Mouse (Mus musculus) 3134 (cell line): ENCODE measurements around the gene Pon2.

Source experiments
- DNase-seq: peaks from one replicate; pipeline ENCODE4 v3.0.0-alpha.2; 2011; ENCODE audit warnings: low spot score; ENCODE audit not compliant: insufficient read length; ENCODE audit errors: extremely low read depth

Gene Pon2

DNA sequence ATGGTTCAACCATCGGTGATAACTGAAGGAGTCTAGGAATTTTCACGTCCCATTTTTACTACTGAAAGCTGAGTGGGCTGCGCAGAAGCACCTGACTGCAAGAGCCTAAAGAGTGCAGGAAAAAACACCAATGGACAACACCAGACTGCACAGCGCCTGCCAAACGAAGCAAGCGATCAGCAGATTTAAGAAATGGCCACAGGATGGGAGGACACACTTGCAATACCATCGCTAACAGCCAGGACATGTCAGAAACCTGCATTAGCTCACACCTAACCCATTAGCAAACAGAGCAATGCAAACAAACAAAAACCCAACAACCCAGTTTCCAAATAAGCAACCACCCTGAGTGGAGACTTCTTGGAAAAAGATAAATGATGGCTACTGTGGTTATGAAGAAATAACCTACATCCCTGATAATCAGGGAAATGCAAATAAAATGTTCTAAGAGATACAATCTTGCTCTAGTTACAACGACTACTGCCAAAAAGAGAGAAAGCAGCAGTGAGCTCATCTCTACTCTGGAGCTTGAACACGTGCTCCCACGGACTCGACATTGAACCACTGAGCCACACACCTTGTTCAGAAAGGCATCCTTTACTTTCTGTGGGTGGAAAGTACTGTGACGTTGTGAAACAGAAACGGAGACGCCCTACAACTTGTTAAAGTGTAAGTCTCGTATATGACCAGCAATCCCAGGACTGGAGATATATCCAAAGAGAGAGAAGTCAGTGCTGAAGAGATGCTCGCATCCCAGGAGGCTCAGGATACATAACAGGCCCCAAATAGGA lies 3.4 kb downstream of the Pon2 start:
- no peak for DNase-seq

GRCm38 (mm10) chr6:5292841-5293240 lies 5.4 kb downstream of the Pon2 start:
- DNase-seq, result no peak

DNA sequence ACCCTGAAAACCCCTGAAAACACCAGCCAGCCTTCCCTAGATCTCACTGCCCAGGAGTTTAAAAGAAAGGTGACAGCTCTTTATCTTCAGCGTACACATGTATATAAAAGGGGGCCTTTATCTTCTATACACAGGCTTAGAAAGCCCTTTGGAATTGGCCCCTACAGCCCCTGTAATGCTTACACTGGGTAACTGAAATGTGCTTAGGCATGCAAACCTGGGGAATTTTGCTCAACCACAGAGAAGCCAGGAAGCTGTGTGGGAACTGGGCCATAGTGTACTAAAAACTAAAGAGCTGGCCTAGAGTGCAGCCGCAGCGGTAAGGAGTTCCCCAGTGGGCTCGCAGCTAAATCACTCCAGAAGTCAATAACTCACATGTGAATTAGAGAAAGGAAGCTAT lies 6.8 kb downstream of the Pon2 start:
- DNase-seq, result no peak

GRCm38 (mm10) chr6:5287919-5288318 lies 10.3 kb downstream of the Pon2 start:
- DNase-seq, result no peak

- no peak for DNase-seq
These were observed 10.9 kb downstream of the Pon2 start for GRCm38 (mm10) chr6:5287392-5287791.

DNA sequence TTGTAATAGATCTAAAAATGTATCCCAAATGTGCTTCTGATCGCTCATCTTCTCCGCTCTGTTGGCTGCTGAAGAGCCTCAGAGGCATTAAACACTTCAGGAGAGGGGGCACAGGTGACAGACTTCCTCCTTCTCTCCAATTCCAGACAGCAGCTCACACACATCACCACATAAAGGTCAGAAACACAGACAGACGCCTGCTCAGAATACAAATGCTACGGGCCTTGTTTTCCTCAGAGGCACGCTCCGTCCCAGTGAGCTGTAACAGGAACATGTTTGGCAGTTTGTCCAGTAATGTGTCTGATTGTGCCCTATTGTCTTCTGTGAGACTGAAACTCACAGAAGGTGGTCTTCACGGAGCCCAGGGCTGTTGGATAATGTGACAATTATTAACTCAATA lies 15.8 kb downstream of the Pon2 start:
- no peak for DNase-seq

DNA sequence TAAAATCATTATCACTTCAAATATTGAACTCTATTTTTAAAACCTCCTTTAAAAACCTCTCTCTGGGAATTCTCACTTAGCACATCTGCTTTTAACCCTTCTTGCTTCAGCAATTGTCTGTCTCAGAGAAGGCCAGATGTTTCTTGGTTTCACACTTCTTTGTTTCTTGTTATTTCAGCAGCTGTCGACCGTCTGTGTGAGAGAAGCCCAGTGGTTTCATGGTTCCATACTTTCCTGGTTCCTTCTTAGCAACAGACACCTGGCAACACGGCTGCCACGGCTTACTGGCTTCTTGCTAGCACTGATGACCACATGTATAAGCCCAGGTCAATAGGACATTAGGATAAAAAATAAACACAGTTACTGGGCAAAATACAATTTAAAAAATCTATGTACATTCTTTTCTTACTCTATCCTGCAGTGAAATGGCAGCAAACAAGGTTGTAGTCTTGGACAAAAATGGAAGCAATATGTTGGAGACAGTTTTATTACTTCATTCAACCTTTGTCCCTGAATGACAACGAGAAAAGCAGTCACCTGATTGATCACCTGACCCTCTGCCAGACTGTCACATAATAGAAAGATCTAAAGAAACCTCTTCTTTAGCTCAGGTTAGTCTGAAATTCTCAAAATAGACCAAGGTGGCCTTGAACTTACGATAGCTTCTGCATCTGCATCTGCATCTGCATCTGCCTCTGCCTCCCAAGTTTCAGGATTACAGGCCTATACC lies 17.5 kb downstream of the Pon2 start:
- no peak for DNase-seq

DNA sequence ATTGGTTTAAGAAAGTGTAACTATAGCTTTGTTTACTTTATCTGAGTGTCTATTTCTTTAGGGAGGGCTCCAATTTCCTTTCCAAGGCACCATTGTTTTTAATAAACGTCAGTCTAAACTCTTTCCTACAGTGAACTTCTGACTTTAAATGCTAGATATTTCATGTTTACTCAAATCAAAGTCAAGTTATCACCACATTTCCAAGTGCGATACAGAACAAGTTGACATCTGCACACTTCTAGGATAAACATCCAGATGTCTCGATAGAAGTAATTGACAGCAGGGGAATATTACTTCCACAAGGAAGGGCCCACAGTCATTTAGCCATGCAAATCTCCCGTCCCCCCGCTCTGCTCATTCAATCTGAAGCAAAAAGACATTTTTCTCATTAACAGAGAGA lies 20.3 kb downstream of the Pon2 start:
- DNase-seq, result no peak

GRCm38 (mm10) chr6:5269641-5270040 lies 28.6 kb downstream of the Pon2 start:
- no peak for DNase-seq

- DNase-seq, result no peak
These were observed 33.5 kb downstream of the Pon2 start for GRCm38 (mm10) chr6:5264793-5265192.

GRCm38 (mm10) chr6:5263250-5263999 lies 34.8 kb downstream of the Pon2 start:
- DNase-seq, result no peak

- peak; percentile 45 for DNase-seq
These were observed 35.7 kb downstream of the Pon2 start for GRCm38 (mm10) chr6:5262322-5263249.

DNA sequence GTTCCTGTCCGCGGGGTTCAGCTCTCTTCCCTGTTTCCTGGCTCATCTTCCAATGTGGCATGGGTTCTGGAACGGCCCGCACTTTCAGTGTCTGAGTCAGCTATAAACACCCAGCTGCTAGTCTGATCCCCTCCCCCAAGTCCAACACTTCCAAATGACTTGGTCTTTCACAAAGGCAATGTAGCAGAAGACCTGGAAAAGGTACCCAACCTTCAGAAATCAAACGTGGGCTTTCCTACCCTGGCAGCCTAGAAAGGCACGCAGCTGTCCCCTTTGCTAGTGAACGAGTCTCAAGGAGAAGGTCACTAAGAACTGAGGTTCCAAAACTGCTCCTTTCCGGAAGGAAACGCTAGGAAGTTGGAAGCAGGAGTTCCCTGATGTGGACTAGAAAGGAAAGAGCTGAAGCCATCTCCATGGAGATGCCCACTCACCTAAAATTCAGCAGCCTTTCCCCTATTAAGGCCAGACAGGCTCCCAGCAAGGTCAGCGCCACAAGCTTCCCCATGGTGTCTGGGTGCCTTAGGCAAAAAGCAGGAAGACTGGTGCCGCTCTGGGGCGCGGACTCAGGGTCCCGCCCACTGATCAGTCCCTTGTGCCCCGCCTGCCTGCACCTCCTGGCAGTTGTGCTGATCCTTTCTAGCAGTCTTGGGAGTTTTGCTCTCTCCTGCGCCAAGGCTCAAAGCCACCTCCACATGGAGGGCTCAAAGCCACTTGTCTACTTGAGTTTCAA lies 42.4 kb downstream of the Pon2 start, which contains the start of gene Pon3:
Gene Pon3, minus strand, starts transcription at position 565 of the 730 bp plus-strand sequence.
- peak; percentile 90 for DNase-seq

DNA sequence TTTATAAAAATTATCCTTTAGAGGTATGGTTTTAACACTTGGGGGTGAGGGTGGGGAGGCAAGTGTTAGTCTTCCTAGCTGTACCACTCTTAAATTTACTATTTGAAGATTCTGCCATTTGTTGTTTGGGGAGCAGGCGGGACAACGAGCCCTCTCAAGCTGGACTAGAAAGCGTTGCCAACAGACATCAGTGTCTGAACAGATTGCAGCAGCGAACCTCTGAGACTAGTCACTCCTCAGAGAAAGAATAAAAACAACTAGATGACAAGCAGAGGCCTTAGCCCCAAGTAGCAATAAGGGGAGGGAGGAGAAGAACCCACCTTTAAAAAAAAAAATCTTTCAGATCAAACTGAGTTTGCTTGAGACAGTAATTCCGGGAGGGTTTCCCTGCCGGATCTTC lies 43.0 kb downstream of the Pon2 start:
- DNase-seq, result no peak

DNA sequence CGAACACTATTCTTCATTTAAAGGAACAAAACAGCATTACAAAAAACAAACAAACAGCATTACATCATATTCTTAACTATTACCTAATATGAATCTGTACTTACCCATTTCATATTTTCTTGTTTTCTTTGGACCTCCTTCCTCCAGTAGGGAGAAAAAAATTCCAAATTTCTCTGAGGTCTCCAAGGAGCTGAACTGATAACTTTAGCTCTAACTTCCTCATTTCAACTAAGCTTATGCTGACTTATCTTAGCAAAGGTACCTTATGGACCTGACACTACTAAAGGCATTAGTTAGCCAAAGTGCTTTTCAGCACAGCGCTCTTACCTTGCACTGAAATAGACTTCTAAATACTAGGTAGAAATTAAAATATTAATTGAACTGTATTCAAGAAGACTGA lies 43.4 kb downstream of the Pon2 start:
- no peak for DNase-seq

GRCm38 (mm10) chr6:5245926-5246325 lies 52.3 kb downstream of the Pon2 start:
- no peak for DNase-seq

DNA sequence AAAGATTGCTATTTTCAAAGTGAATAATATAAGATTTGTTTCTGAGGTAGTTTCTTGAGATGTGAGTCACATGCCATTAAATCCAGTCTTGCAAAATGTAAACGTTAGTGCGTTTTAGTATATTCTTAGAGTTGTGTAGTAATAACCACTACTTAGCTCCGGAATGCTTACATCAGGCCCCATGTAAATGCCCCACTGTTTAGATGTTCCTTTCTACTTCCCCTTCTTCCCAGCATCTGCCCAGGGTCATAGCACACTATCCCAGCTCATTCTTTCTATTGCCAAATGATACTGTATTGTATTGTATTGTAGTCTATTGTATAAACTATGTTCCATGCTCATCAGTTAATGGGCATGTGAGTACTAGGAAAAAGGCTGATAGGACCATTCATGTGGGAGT lies 59.5 kb downstream of the Pon2 start:
- DNase-seq, result no peak

DNA sequence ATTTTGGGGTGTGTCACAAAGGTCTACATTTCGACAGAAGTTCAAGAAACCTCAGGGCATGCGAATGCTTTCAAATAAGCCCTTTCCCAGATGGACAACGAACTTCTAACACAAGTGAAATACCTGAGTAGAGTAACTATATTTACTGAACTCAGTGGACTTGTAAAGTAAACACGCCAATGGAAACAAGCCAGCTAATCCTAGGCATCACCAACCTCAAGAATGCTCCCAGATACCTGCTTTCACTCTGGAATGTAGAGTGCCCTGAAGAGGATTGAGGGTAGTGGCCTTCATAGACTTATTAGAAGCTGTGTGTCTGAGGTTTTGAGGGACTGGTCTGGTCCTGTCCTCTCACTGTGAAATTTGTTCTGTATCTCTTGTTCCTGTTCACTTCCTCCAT lies 60.7 kb downstream of the Pon2 start:
- DNase-seq, result no peak

- DNase-seq, result no peak
These were observed 61.3 kb downstream of the Pon2 start for GRCm38 (mm10) chr6:5236843-5237371.
